Mouse (Mus musculus) pancreas, adult 10 weeks (tissue): ENCODE measurements around the gene Sult6b1. TPM values are rescaled to one million over a fixed set of nuclear protein-coding genes. Genes with fewer than 3 reads are reported as not detected.

Experiments used
- polyA plus RNA-seq: library from polyadenylated mRNA; stranded (reverse); fragments of 350-450 nt; fragmentation: Illumina TruSeq; extraction: RNeasy Lipid Tissue Mini Kit (QIAGEN cat#74804); gene quantifications from one replicate; pipeline ENCODE4 v1.2.3, GENCODE M21; 2015; ENCODE audit warnings: low read depth, low replicate concordance; ENCODE audit not compliant: insufficient read depth

Gene Sult6b1
- not detected for polyA plus RNA-seq

GRCm38 (mm10) chr17:78906892-78907291 lies at the start of gene Sult6b1:
Gene Sult6b1 (minus strand): TSS chr17:78906992.

GRCm38 (mm10) chr17:78936466-78937228 lies 29.9 kb upstream of the Sult6b1 start, which contains the start of the genes Cebpz and Ndufaf7:
Gene Cebpz (minus strand): TSS chr17:78937066.
Gene Ndufaf7 (plus strand): TSS chr17:78937136.

GRCm38 (mm10) chr17:78916369-78916813 lies 9.6 kb upstream of the Sult6b1 start, which contains the start of gene Cebpzos:
Gene Cebpzos (plus strand): TSS chr17:78916500.

DNA sequence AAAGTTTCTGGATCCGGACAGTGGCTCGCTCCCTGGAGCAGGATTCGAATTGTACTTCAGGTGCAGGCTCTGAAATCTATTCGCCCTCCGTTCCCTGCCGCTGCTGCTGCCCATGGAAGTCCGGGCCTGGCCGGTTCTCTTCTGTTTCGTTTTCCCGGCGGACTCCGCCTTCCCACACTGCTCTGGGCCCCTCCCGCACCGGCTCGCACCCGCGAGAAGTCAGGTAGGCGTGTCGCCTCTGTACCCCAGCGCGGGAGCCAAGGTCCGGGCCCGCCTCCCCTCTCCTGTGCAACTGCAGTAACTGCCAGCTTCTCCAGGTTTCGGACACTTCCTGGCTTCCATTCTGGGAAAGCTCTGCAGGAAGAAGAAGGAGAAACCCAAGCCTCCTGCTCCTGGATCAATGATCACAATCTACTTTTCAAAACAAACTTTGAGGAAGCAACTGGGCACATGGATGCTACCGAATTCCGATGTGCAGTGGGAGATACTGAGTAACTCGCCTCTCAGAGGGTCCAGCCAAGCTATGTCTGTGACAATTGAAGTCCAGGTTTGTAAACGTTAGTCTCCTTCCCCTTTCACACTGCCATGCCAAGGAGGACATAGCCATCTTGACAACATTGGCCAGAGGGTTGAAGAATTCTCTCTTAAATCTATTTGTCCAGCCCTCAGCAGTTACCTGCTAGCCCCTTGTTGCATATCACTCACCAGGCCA lies 24.2 kb downstream of the Sult6b1 start, which contains the start of gene Eif2ak2:
TSS of gene Eif2ak2 (minus strand) at position 173 of the 712 bp plus-strand sequence.

GRCm38 (mm10) chr17:78834856-78835835 lies 71.6 kb downstream of the Sult6b1 start, which contains the start of the genes Heatr5b and Gpatch11:
Gene Heatr5b (minus strand): TSS chr17:78835364.
Gene Gpatch11 (plus strand): TSS chr17:78835567.

Other genes with a start within 250 kb of the Sult6b1 start
- 2.1 TPM for gene Strn, start 169.8 kb downstream of the Sult6b1 start, polyA plus RNA-seq
- 3.3 TPM for gene Heatr5b, start 71.6 kb downstream of the Sult6b1 start, polyA plus RNA-seq
- gene Gpatch11, start 71.4 kb downstream of the Sult6b1 start, polyA plus RNA-seq: 10.3 TPM
- 3.3 TPM for gene Eif2ak2, start 24.4 kb downstream of the Sult6b1 start, polyA plus RNA-seq
- 8.8 TPM for gene Cebpzos, start 9.5 kb upstream of the Sult6b1 start, polyA plus RNA-seq
- gene Cebpz, start 30.1 kb upstream of the Sult6b1 start, polyA plus RNA-seq: 10.3 TPM
- 11.5 TPM for gene Ndufaf7, start 30.1 kb upstream of the Sult6b1 start, polyA plus RNA-seq
- gene Prkd3, start 113.8 kb upstream of the Sult6b1 start, polyA plus RNA-seq: 6.2 TPM
- gene Qpct, start 144.9 kb upstream of the Sult6b1 start, polyA plus RNA-seq: 3.9 TPM